Mouse (Mus musculus): ENCODE data around the gene Nsun3. TPM values are rescaled to one million over a fixed set of nuclear protein-coding genes. Genes with fewer than 3 reads are reported as not detected.
A peak's percentile ranks its signal among the peaks of the same experiment; 100 is the strongest.
"Not testable (repeated sequence)": the region's sequence is repeated elsewhere in the genome, so short reads cannot be mapped to it uniquely, and the experiment has no call there.

Gene Nsun3
- polyA plus RNA-seq, 1 experiment from 2014 or later = 12.1 TPM

GRCm38 (mm10) chr16:62734359-62734758 lies 52.3 kb downstream of the Nsun3 start:
- H3K9me3 ChIP-seq = no peaks in the 10 kb centered on the region
- H3K4me2 ChIP-seq (replicated peaks) = no peak overlapping the region
- H3K27me3 ChIP-seq = no peaks in the 10 kb centered on the region
- no peak overlapping the region for H3K9ac ChIP-seq (replicated peaks)
- ATAC-seq (ENCODE audit: low FRiP score, low read depth) = no peak
- peaks cover 6% of the 10 kb centered on the region for H3K36me3 ChIP-seq
- no peak overlapping the region for H3K4me3 ChIP-seq
- 95% methylated on average over 1 of the region's 1 CpGs for WGBS
- H3K4me1 ChIP-seq = no peaks in the 10 kb centered on the region
- no peak overlapping the region for H3K27ac ChIP-seq (replicated peaks)

- Histone ChIP-seq H3K4me3 (no peak overlapping the region), H3K4me1 (no peaks in the 10 kb centered on the region), H3K36me3 (peaks cover 6% of the 10 kb centered on the region), H3K27me3 (no peaks in the 10 kb centered on the region), H3K9ac (replicated peaks) (no peak overlapping the region), H3K9me3 (no peaks in the 10 kb centered on the region), H3K4me2 (replicated peaks) (no peak overlapping the region), H3K27ac (replicated peaks) (no peak overlapping the region)
- ATAC-seq (ENCODE audit: low FRiP score, low read depth) = peak; percentile 48; the same call in 1 of the 2 replicates
- 70% methylated on average over 4 of the region's 4 CpGs for WGBS
Measured at GRCm38 (mm10) chr16:62730291-62730690, 56.3 kb downstream of the Nsun3 start.

GRCm38 (mm10) chr16:62729846-62730245 lies 56.8 kb downstream of the Nsun3 start:
- H3K9me3 ChIP-seq = no peaks in the 10 kb centered on the region
- no peak overlapping the region for H3K9ac ChIP-seq (replicated peaks)
- no peak overlapping the region for H3K27ac ChIP-seq (replicated peaks)
- H3K4me2 ChIP-seq (replicated peaks) = no peak overlapping the region
- peaks cover 3% of the 10 kb centered on the region for H3K36me3 ChIP-seq
- 79% methylated on average over 3 of the region's 3 CpGs for WGBS
- no peak overlapping the region for H3K4me3 ChIP-seq
- 0 out of 2 replicates have a peak, but pooled peaks have one; percentile 14 for ATAC-seq (ENCODE audit: low FRiP score, low read depth)
- H3K4me1 ChIP-seq = no peaks in the 10 kb centered on the region
- no peaks in the 10 kb centered on the region for H3K27me3 ChIP-seq

- not testable (repeated sequence) for H3K9ac ChIP-seq (replicated peaks); ATAC-seq (ENCODE audit: low FRiP score, low read depth); H3K27ac ChIP-seq (replicated peaks); H3K27me3 ChIP-seq; H3K9me3 ChIP-seq; H3K4me3 ChIP-seq; H3K4me2 ChIP-seq (replicated peaks); H3K4me1 ChIP-seq; H3K36me3 ChIP-seq
- WGBS = 87% methylated on average over 9 of the region's 11 CpGs
Measured at GRCm38 (mm10) chr16:62718255-62718654, 68.4 kb downstream of the Nsun3 start.

- Histone ChIP-seq H3K27me3 (no peaks in the 10 kb centered on the region), H3K9me3 (no peaks in the 10 kb centered on the region), H3K9ac (replicated peaks) (no peak overlapping the region), H3K36me3 (no peaks in the 10 kb centered on the region), H3K4me3 (no peak overlapping the region), H3K4me1 (no peaks in the 10 kb centered on the region), H3K27ac (replicated peaks) (no peak overlapping the region), H3K4me2 (replicated peaks) (no peak overlapping the region)
- WGBS = 87% methylated on average over 8 of the region's 8 CpGs
- ATAC-seq (ENCODE audit: low FRiP score, low read depth) = no peak; the same call in 1 of the 2 replicates
Measured at GRCm38 (mm10) chr16:62690436-62690835, 96.2 kb downstream of the Nsun3 start.

GRCm38 (mm10) chr16:62686073-62686472 lies 100.5 kb downstream of the Nsun3 start:
- H3K27ac ChIP-seq (replicated peaks) = no peak overlapping the region
- H3K27me3 ChIP-seq = no peaks in the 10 kb centered on the region
- 63% methylated on average over 2 of the region's 2 CpGs for WGBS
- H3K4me3 ChIP-seq = no peak overlapping the region
- H3K4me1 ChIP-seq = no peaks in the 10 kb centered on the region
- no peaks in the 10 kb centered on the region for H3K36me3 ChIP-seq
- no peak for ATAC-seq (ENCODE audit: low FRiP score, low read depth)
- no peak overlapping the region for H3K9ac ChIP-seq (replicated peaks)
- no peaks in the 10 kb centered on the region for H3K9me3 ChIP-seq
- no peak overlapping the region for H3K4me2 ChIP-seq (replicated peaks)

- H3K4me3 ChIP-seq = no peak overlapping the region
- no peaks in the 10 kb centered on the region for H3K4me1 ChIP-seq
- H3K27ac ChIP-seq (replicated peaks) = no peak overlapping the region
- no peaks in the 10 kb centered on the region for H3K9me3 ChIP-seq
- H3K27me3 ChIP-seq = no peaks in the 10 kb centered on the region
- H3K36me3 ChIP-seq = no peaks in the 10 kb centered on the region
- no peak for ATAC-seq (ENCODE audit: low FRiP score, low read depth)
- H3K9ac ChIP-seq (replicated peaks) = no peak overlapping the region
- no peak overlapping the region for H3K4me2 ChIP-seq (replicated peaks)
- 81% methylated on average over 4 of the region's 4 CpGs for WGBS
Measured at GRCm38 (mm10) chr16:62685494-62685893, 101.1 kb downstream of the Nsun3 start.

Small RNA genes lying within 50 kb of the gene (microRNA-seq; reads per million reads assigned to microRNA genes)
- not detected for gene Gm25986

Other genes starting within 250 kb of the Nsun3 start
- 0.45 and 0.60 TPM in 2 replicates for gene Stx19, start 27.9 kb upstream of the Nsun3 start, polyA plus RNA-seq (2016; fragmentation: Nextera tagmentation; extraction: Ambion mirVana)
- gene Arl13b, start 60.2 kb upstream of the Nsun3 start, polyA plus RNA-seq (2016; fragmentation: Nextera tagmentation; extraction: Ambion mirVana) = 16.0 and 17.4 TPM in 2 replicates
- gene Pros1, start 67.5 kb upstream of the Nsun3 start, polyA plus RNA-seq (2016; fragmentation: Nextera tagmentation; extraction: Ambion mirVana) = 14.0 and 18.4 TPM in 2 replicates